Mouse (Mus musculus) left cerebral cortex, postnatal 14 days (tissue): ENCODE data around the gene Dis3l2. TPM values are rescaled to one million over a fixed set of nuclear protein-coding genes. Genes with fewer than 3 reads are reported as not detected.

Experiments
- DNase-seq, 2 experiments: peaks; one replicate each; pipeline ENCODE4 v3.0.0; 2021 to 2022; ENCODE audit warnings: low spot score in 2 of 2, mixed read lengths in 1 of 2
- intact Hi-C: fragments of 180-260 bp; cut with DNase I; formaldehyde crosslinking; loops from one replicate; pipeline ENCODE4 v1.15.1; 2025
- total RNA-seq, 2 experiments: library from RNA; stranded (reverse); gene quantifications; 2 replicates each; pipeline ENCODE4 v1.2.3; 2021

Gene Dis3l2
- total RNA-seq, 2 experiments from 2014 or later = 24.5 to 26.4 TPM

GRCm38 (mm10) chr1:86878743-86879142 is 175.1 kb downstream of the Dis3l2 start:
- no peak for DNase-seq
- intact Hi-C loops = no loop called here

GRCm38 (mm10) chr1:86879547-86879946 is 175.9 kb downstream of the Dis3l2 start:
- DNase-seq = no peak
- intact Hi-C loops = no loop called here

GRCm38 (mm10) chr1:86887060-86887459 is 183.5 kb downstream of the Dis3l2 start:
- intact Hi-C loops = no loop called here
- no peak for DNase-seq

- intact Hi-C loops = loop anchor here (10.0 kb wide), 1 partner anchor 238 kb away; the partner anchor contains the start of gene Nppc
- DNase-seq = no peak
Measured at GRCm38 (mm10) chr1:86912481-86912880, 208.9 kb downstream of the Dis3l2 start.

GRCm38 (mm10) chr1:86913896-86914295 is 210.3 kb downstream of the Dis3l2 start:
- intact Hi-C loops = loop anchor here (10.0 kb wide), 1 partner anchor 239 kb away; the partner anchor contains the start of gene Nppc
- no peak for DNase-seq

- no peak for DNase-seq
- intact Hi-C loops = loop anchor here (10.0 kb wide), 1 partner anchor 240 kb away; the partner anchor contains the start of gene Nppc
Measured at GRCm38 (mm10) chr1:86914697-86915096, 211.1 kb downstream of the Dis3l2 start.

GRCm38 (mm10) chr1:86916355-86916984 is 212.9 kb downstream of the Dis3l2 start:
- no peak for DNase-seq
- intact Hi-C loops = loop anchor here (10.0 kb wide), 1 partner anchor 242 kb away; the partner anchor contains the start of gene Nppc

GRCm38 (mm10) chr1:86925776-86926175 is 222.2 kb downstream of the Dis3l2 start:
- no peak for DNase-seq
- intact Hi-C loops = no loop called here

GRCm38 (mm10) chr1:86931606-86932379 is 228.2 kb downstream of the Dis3l2 start:
- DNase-seq = peak; percentile 68 to 83
- intact Hi-C loops = no loop called here

- intact Hi-C loops = no loop called here
- no peak for DNase-seq
Measured at GRCm38 (mm10) chr1:86932810-86933209, 229.2 kb downstream of the Dis3l2 start.

- DNase-seq = no peak
- intact Hi-C loops = no loop called here
Measured at GRCm38 (mm10) chr1:86933656-86934055, 230.0 kb downstream of the Dis3l2 start.

GRCm38 (mm10) chr1:86951501-86952205 is 248.0 kb downstream of the Dis3l2 start:
- intact Hi-C loops = no loop called here
- no peak for DNase-seq

- DNase-seq = no peak
- intact Hi-C loops = no loop called here
Measured at GRCm38 (mm10) chr1:86955801-86956200, 252.2 kb downstream of the Dis3l2 start.

GRCm38 (mm10) chr1:86968261-86968964 is 264.8 kb downstream of the Dis3l2 start:
- DNase-seq = no peak
- intact Hi-C loops = no loop called here

GRCm38 (mm10) chr1:86969173-86969725 is 265.6 kb downstream of the Dis3l2 start:
- no peak for DNase-seq
- intact Hi-C loops = no loop called here

- intact Hi-C loops = no loop called here
- DNase-seq = no peak
Measured at GRCm38 (mm10) chr1:86972693-86973092, 269.1 kb downstream of the Dis3l2 start.

GRCm38 (mm10) chr1:86977018-86977417 is 273.4 kb downstream of the Dis3l2 start:
- intact Hi-C loops = no loop called here
- no peak for DNase-seq

- DNase-seq = no peak
Measured at GRCm38 (mm10) chr1:86986372-86986771, 282.8 kb downstream of the Dis3l2 start.

GRCm38 (mm10) chr1:86992849-86993248 is 289.2 kb downstream of the Dis3l2 start:
- intact Hi-C loops = no loop called here
- DNase-seq = no peak

More at GRCm38 (mm10) chr1:86986372-86986771, 282.8 kb downstream of the Dis3l2 start:
- intact Hi-C loops = no loop called here
